Mouse (Mus musculus): ENCODE measurements at regions not wholly inside any gene's neighbourhood (a gene's known extent, or its start where the extent isn't known, plus 50 kb on each side); places are given as distances from the start of the nearest gene placed in this dataset.
A peak's percentile ranks its signal among the peaks of the same experiment; 100 is the strongest.

DNA sequence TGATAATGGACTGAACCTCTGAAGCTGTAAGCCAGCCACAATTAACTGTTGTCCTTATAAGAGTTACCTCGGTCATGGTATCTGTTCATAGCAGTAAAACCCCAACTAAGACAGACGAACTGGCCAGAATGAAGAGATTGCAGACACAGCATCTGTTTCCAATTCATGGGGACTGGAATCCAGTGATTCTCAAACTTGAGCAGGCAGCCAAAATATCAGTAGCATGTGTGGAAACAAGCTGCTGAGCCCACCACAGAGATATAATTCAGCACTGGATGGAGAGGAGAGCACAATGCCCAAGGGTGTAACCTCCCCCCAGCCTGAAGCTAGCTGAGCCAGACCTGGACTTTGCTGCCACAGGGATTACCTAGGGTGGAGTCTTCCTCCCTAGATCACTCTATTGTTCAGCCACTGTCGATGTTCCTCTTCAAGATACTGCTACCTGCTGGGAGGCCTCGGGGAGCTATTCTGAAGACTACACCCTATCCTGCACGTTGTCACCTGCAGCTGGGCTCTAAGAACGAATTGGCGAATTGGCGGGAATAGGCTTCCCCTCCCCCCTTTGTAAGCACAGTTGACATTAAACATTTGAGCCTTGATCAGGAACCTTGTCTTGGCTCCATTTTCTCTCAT, 259.1 kb upstream of the Pou3f3 start:
- Histone ChIP-seq H3K9me3 (ENCODE audit: low read length) (no peaks in the 10 kb centered on the region), H3K27ac (no peak overlapping the region), H3K27me3 (ENCODE audit: insufficient read depth, low read length) (no peaks in the 10 kb centered on the region), H3K4me2 (ENCODE audit: low read depth, low read length) (no peak overlapping the region), H3K9ac (replicated peaks; ENCODE audit: low read length) (no peak overlapping the region), H3K4me1 (ENCODE audit: insufficient read depth, low read length) (no peaks in the 10 kb centered on the region), H3K36me3 (ENCODE audit: insufficient read depth, low read length) (no peaks in the 10 kb centered on the region), H3K4me3 (ENCODE audit: low read length) (no peak overlapping the region)
- TF ChIP-seq CTCF (IDR thresholded peaks at IDR 0.05; ENCODE audit: low read depth) = no peak
- no peak for DNase-seq (ENCODE audit: low spot score)
- ATAC-seq = no peak
- 68% methylated on average over 8 of the region's 8 CpGs for WGBS

GRCm38 (mm10) chr1:42468365-42468764, 227.2 kb upstream of the Pou3f3 start:
- no peak overlapping the region for H3K9ac ChIP-seq (replicated peaks; ENCODE audit: low read length)
- no peak overlapping the region for H3K27ac ChIP-seq
- H3K36me3 ChIP-seq (ENCODE audit: insufficient read depth, low read length) = no peaks in the 10 kb centered on the region
- no peaks in the 10 kb centered on the region for H3K9me3 ChIP-seq (ENCODE audit: low read length)
- no peak overlapping the region for H3K4me3 ChIP-seq (ENCODE audit: low read length)
- 91% methylated on average over 3 of the region's 3 CpGs for WGBS
- H3K4me2 ChIP-seq (ENCODE audit: low read depth, low read length) = no peak overlapping the region
- no peak for TF ChIP-seq CTCF (IDR thresholded peaks at IDR 0.05; ENCODE audit: low read depth)
- H3K27me3 ChIP-seq (ENCODE audit: insufficient read depth, low read length) = no peaks in the 10 kb centered on the region
- H3K4me1 ChIP-seq (ENCODE audit: insufficient read depth, low read length) = no peaks in the 10 kb centered on the region
- DNase-seq (ENCODE audit: low spot score) = no peak
- no peak for ATAC-seq

GRCm38 (mm10) chr1:42471846-42472494, 223.6 kb upstream of the Pou3f3 start:
- Histone ChIP-seq H3K4me2 (ENCODE audit: low read depth, low read length) (no peak overlapping the region), H3K4me1 (ENCODE audit: insufficient read depth, low read length) (no peaks in the 10 kb centered on the region), H3K27me3 (ENCODE audit: insufficient read depth, low read length) (no peaks in the 10 kb centered on the region), H3K9me3 (ENCODE audit: low read length) (no peaks in the 10 kb centered on the region), H3K36me3 (ENCODE audit: insufficient read depth, low read length) (no peaks in the 10 kb centered on the region), H3K9ac (replicated peaks; ENCODE audit: low read length) (no peak overlapping the region), H3K27ac (no peak overlapping the region), H3K4me3 (ENCODE audit: low read length) (no peak overlapping the region)
- no peak for TF ChIP-seq CTCF (IDR thresholded peaks at IDR 0.05; ENCODE audit: low read depth)
- ATAC-seq = 0 out of 2 replicates have a peak, but pooled peaks have one; percentile 5
- no peak for DNase-seq (ENCODE audit: low spot score)
- WGBS = 53% methylated on average over 10 of the region's 10 CpGs

DNA sequence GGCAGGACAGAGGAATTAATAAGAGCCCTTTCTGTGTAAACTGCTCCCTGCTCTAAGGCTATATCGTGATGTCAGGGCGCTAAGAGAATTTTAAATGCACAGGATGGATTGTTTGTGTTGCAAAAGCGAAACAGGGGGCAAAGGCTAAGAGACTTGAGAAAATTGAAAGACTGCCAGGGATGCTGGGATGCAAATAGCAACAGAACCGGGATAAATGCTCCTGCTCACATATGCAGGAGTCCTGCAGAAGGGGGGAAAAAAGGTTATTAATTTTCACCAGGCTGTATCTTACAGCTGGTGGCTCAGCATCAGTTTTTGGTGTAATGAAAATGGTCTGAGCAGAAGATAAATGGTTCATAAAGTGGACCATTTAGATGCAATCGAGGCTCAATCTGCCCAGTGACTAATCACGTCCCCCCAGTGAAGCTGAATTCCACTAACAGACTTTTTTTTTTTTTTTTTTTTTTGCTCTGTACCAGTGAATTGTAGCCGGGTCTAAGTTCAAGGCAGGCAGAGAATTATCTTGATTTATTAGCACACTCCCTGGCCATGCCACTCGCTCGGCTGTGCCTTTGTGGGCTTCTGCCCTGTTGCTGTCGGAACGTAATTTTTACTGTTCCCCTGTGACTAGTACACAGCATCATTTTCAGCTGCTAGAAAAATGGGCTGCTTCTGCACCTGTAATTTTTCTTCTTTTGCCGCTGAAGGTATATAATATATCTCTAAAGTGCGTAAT, 222.9 kb upstream of the Pou3f3 start:
- TF ChIP-seq CTCF (IDR thresholded peaks at IDR 0.05; ENCODE audit: low read depth) = no peak
- 0 out of 2 replicates have a peak, but pooled peaks have one; percentile 38 for ATAC-seq
- Histone ChIP-seq H3K4me2 (ENCODE audit: low read depth, low read length) (no peak overlapping the region), H3K27me3 (ENCODE audit: insufficient read depth, low read length) (no peaks in the 10 kb centered on the region), H3K4me3 (ENCODE audit: low read length) (no peak overlapping the region), H3K27ac (no peak overlapping the region), H3K4me1 (ENCODE audit: insufficient read depth, low read length) (no peaks in the 10 kb centered on the region), H3K9ac (replicated peaks; ENCODE audit: low read length) (no peak overlapping the region), H3K9me3 (ENCODE audit: low read length) (no peaks in the 10 kb centered on the region), H3K36me3 (ENCODE audit: insufficient read depth, low read length) (no peaks in the 10 kb centered on the region)
- peak; percentile 35 for DNase-seq (ENCODE audit: low spot score)
- 36% methylated on average over 13 of the region's 13 CpGs for WGBS

- Histone ChIP-seq H3K4me2 (ENCODE audit: low read depth, low read length) (no peak overlapping the region), H3K36me3 (ENCODE audit: insufficient read depth, low read length) (no peaks in the 10 kb centered on the region), H3K27me3 (ENCODE audit: insufficient read depth, low read length) (no peaks in the 10 kb centered on the region), H3K4me3 (ENCODE audit: low read length) (no peak overlapping the region), H3K27ac (no peak overlapping the region), H3K4me1 (ENCODE audit: insufficient read depth, low read length) (no peaks in the 10 kb centered on the region), H3K9me3 (ENCODE audit: low read length) (no peaks in the 10 kb centered on the region), H3K9ac (replicated peaks; ENCODE audit: low read length) (no peak overlapping the region)
- no peak for TF ChIP-seq CTCF (IDR thresholded peaks at IDR 0.05; ENCODE audit: low read depth)
- ATAC-seq (no peak), DNase-seq (ENCODE audit: low spot score) (no peak)
- 55% methylated on average over 8 of the region's 8 CpGs for WGBS
Observed at GRCm38 (mm10) chr1:42474197-42474596, 221.4 kb upstream of the Pou3f3 start.

GRCm38 (mm10) chr1:42474831-42475230, 220.7 kb upstream of the Pou3f3 start:
- no peak overlapping the region for H3K4me2 ChIP-seq (ENCODE audit: low read depth, low read length)
- H3K4me3 ChIP-seq (ENCODE audit: low read length) = no peak overlapping the region
- H3K36me3 ChIP-seq (ENCODE audit: insufficient read depth, low read length) = no peaks in the 10 kb centered on the region
- WGBS = 90% methylated on average over 1 of the region's 1 CpGs
- no peak for ATAC-seq
- DNase-seq (ENCODE audit: low spot score) = no peak
- H3K9ac ChIP-seq (replicated peaks; ENCODE audit: low read length) = no peak overlapping the region
- H3K9me3 ChIP-seq (ENCODE audit: low read length) = no peaks in the 10 kb centered on the region
- H3K27me3 ChIP-seq (ENCODE audit: insufficient read depth, low read length) = no peaks in the 10 kb centered on the region
- TF ChIP-seq CTCF (IDR thresholded peaks at IDR 0.05; ENCODE audit: low read depth) = no peak
- no peak overlapping the region for H3K27ac ChIP-seq
- no peaks in the 10 kb centered on the region for H3K4me1 ChIP-seq (ENCODE audit: insufficient read depth, low read length)
